Mouse (Mus musculus) gastrocnemius, postnatal 36 days (tissue): Measurements from ENCODE around the gene Ppp1r1b. TPM values are rescaled to one million over a fixed set of nuclear protein-coding genes. Genes with fewer than 3 reads are reported as not detected.

ENCODE experiments used
- DNase-seq, 2 experiments: peaks; one replicate each; pipeline ENCODE4 v3.0.0; 2022
- intact Hi-C: fragments of 180-260 bp; cut with DNase I; formaldehyde crosslinking; loops from one replicate; pipeline ENCODE4 v1.15.1; 2025
- total RNA-seq, 2 experiments: library from RNA; stranded (reverse); gene quantifications; 2 replicates each; pipeline ENCODE4 v1.2.3; 2021

The Ppp1r1b gene
- total RNA-seq, 2 experiments from 2014 or later: not detected

DNA sequence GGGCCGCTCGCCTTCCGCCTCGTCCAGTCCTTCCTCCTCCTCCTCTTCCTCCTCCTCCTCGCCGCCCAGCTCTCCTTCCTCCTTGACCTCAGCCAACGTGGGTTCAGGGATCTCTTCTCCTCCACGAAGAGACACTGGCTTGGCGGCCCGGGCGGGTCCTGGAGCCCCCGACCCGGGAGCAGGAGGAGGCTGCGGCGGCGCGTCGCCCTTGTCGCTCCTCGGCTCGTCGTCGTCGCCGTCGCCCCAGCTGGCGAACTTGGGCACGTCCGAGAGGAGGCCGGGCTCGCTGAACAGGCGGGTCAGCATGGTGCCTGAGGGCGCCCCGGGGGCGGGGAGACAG is 20.2 kb upstream of the Ppp1r1b start:
- DNase-seq: no peak
- intact Hi-C loops: no loop called here

DNA sequence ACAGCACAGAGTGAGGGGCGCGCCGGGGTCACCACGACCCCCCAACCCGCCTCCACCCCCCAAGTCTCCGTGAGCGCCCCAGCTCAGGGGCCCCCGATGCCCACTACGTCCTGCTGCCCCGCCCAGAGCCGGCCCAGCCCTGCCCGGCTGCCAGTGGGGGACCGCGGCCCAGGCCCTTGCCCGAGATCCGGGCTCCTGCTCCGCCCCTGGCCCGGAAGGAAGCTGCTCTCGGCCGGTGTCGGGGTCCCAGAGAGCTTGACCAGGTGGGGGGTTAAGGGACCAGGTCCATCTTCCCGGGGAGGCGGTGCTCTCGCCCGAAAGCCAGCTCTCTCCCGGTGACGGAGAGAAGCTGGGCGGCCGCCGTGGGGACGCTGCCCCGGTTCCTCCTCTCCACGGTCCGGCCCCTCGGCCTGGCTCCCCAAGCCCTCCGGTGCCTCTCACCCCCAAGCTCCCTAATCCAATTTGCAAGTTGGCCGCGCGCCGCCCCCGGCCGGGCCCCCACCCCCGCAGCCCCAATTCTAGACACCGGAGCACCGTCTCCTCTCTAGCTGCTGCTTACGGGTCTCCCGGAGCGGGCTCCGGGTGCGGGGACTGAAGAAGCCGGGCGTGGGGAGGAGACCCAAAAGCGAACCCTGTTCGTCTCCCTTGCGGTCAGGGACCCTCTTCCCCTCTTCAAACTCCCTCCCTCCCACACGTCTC is 19.7 kb upstream of the Ppp1r1b start:
- no peak for DNase-seq
- intact Hi-C loops: no loop called here

DNA sequence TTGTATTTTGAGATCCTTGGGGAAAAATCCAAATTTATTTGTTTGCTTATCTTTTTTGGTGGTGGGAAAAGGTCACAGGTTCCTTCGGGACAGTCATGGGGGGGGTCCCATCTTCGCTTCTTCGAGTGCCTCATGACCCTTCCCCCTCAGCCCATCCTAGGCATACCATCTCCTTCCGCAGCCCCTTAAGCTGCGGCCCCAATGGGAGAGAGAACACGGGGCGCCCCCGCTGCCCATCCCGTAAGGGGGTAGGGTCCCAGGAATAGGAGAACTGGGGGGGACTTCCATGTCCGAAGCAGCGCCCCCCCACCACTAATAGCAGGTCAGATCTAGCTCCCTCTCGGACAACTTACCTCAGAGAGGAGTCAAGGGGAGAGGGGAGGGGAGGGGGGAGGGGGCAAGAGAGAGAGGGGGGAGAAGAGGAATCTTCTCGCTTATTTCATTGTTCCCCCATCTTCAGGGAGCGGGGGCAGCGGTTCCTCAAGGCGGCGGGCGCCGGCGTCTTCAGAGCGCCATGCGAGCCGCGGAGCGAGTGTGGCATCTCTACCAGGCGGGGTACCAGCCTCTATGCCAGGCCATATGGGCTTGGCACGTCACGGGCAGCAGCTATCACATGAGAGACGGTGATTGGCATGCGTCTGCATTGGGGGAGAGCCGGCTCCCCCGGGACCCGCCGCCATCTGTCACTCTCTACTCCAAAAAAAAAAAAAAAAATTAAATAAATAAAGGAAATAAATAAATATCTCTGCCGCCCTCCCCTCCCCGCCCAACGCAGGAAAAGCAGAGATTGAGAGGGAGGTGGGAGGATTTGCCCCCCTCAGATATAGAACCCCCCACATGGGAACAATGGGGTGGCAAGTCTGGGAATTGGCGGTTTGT is 18.9 kb upstream of the Ppp1r1b start, which contains the start of gene Neurod2:
Gene Neurod2, minus strand, starts transcription at position 568 of the 879 bp plus-strand sequence.
- intact Hi-C loops: no loop called here
- DNase-seq: no peak

DNA sequence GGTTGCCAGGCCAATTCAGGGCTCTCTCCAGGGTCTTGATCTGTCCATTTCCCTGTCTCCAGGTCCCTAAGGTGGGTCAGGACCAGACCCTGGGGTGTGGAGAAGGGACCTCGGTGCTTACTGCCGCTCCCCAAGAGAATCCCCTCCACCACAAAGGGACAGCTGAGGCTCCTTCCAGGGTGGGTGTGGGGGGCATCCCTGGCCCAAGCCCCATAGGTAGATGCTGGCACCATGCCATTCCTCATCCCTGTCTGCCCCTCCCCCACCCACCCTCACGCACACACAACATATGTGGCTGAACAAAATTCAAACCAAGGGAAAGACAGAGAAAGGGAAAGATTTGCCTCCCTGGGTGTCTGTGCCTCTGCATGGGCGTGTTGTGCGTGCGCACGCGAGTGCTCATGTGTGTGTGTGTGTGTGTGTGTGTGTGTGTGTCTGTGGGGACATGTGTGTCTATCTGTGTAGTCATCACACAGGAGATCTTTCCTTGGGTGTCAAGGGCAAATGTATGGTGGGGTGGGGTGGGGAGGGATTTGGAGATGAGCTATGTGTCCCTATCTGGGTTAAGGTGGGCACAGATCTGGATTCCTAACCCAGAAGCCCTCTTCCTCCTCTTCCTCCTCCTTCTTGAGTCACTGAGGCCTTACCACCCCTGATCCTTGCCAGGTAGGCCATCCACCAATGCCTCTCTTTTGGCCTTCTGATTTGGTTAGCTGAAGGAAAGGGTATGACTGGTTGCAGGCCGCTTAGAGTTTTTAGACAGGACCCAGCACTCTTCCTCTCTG is 18.1 kb upstream of the Ppp1r1b start:
- DNase-seq: no peak
- intact Hi-C loops: no loop called here

DNA sequence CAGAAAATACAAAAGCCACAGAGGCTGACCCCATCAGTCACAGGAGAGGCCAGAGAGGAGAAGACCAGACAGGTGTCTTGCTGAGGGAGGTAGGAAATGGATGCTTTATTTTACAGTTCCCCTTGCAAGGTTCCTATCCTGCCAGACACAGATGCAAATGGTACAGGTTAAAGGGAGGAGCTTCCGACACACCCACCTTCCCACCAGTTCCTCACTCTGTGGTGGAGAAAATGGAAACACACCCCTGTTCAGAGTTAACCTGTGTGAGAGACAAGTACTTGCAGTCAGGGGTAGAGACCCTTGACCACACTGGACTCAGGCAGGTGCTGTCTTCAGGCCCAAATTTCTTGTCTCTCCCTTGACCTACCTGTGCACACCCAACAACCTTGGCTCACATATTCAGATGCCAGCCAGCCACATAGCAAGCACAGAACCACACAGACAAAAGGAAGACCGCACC is 17.4 kb upstream of the Ppp1r1b start:
- no peak for DNase-seq
- intact Hi-C loops: no loop called here

DNA sequence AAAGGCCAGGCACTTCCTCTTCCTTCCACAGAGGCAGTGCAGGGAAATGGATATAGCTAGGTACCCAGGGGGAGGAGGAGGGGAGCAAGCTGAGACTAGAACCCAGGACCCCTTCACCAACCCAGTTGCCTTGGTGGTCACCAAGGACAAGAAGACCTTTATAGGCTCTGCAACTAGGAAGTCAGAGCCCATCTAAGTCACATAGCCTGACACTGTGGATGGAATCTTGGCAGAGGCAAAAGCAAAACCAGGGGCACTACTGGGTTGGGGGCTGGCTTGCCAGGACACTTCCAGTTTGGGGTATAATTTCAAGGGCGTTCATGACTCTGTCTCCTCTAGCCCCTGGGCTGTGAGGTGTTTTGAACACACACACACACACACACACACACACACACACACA is 16.8 kb upstream of the Ppp1r1b start:
- DNase-seq: no peak
- intact Hi-C loops: no loop called here

DNA sequence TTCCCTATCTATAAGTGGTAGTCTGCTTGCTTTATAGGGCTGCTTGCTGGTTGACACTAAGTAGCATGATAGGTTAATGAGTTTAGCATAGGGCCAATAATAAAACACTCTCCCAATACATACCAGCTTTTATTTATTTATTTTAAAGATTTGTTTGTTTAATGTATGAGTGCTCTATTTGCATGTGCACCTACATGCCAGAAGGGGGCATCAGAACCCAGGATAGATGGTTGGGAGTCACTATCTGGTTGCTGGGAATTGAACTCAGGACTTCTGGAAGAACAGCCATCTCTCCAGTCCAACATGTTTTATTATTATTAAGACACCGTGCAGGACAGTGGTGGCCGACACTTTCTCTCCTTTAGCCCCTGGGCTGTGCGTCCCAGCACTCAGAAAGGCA is 16.0 kb upstream of the Ppp1r1b start:
- intact Hi-C loops: no loop called here
- DNase-seq: no peak

DNA sequence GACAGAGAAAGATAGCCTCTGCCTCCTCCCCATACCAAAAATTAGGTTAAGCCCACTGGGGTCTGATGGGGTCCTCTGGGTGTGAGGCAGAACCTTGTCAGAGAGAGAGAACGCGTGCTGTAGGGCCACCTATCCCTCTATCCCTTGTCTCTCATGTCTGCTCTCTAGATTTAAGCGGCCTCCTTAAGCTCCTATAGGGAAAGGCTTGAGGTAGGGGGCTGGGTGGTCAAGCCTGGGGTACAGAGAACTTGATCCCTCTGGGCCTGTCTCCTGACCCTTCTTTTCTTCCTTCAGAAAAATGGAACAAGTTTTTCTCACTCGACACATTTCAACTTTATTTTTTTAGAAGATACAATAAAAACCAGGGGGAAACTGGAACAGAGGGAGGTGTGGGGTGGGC is 15.4 kb upstream of the Ppp1r1b start:
- no peak for DNase-seq
- intact Hi-C loops: no loop called here

DNA sequence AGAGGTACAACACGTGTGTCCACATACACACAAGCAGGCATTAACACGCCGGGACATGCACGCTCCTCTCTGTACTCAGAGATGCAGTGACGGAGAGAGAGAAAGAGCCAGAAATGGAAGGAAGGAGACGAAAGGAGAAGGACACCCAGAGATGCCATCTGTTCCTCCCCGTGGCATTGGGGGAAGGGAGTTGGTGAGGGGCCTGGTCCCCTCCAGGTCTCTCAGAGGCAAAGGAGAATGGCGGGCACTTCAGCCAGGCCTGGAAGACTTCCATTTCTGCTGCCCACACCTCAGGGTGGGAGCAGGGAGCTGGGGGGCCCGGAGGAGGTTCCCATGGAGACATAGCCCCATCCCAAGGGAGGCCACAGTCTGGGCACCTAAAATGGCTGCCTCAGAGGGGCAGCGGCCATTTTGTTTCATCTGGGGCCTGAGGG is 14.9 kb upstream of the Ppp1r1b start:
- no peak for DNase-seq
- intact Hi-C loops: no loop called here

DNA sequence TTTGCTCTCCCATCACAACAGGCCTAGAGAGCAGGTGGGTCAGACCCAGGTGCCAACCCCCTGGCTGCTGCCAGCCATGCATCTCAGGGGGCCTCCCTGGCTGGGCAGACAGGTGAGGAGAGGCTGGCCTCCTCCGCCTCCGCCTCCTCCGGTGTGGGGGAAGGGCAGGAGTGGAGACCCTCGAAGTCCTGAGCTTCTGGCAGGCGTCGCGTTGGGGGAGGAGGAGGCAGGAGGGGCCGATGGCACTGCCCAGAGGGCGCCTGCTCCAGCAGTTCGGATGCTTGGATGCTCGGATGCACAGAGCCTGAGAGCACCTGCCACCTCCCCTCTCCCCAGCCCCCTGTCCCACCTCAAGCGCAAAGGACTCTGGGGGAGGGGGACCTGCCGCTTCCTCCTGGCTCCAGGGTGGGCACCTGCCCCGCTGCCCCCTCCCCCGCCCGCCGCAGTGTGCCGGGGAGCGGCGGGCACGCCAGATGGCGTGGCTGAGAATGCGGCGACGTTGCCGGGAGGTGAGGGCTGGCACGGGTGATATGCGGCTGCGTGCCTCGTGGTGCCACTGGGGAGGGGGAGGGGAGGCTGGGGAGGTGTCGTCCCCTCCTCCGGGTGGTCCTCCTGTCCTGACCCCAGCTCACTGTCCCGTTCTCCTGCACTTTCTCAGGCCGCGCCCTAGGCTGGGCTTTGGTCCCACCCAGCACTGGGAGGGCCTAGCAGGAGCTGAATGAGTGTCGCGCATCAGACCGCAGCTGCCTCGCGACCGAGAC is 14.0 kb upstream of the Ppp1r1b start:
- DNase-seq: no peak
- intact Hi-C loops: no loop called here

DNA sequence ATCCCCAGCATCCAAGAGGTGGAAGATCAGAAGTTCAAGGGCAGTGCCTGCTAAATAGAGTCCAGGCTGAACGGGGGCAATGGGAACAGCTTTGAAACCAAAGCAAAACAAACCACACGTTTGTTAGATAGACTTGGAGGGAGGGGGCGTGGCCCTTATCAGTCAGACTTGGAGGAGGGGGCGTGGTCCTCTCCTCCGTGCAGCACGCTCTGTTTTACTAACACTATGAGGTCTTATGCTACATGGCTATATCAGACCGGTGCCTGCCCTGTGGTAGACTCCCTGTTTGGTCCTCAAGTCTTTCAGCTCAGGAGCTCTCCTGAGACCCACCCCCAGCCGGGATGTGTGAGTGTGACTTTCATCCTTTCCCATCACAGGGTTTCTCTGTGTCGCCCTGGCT is 13.0 kb upstream of the Ppp1r1b start:
- intact Hi-C loops: no loop called here
- no peak for DNase-seq

DNA sequence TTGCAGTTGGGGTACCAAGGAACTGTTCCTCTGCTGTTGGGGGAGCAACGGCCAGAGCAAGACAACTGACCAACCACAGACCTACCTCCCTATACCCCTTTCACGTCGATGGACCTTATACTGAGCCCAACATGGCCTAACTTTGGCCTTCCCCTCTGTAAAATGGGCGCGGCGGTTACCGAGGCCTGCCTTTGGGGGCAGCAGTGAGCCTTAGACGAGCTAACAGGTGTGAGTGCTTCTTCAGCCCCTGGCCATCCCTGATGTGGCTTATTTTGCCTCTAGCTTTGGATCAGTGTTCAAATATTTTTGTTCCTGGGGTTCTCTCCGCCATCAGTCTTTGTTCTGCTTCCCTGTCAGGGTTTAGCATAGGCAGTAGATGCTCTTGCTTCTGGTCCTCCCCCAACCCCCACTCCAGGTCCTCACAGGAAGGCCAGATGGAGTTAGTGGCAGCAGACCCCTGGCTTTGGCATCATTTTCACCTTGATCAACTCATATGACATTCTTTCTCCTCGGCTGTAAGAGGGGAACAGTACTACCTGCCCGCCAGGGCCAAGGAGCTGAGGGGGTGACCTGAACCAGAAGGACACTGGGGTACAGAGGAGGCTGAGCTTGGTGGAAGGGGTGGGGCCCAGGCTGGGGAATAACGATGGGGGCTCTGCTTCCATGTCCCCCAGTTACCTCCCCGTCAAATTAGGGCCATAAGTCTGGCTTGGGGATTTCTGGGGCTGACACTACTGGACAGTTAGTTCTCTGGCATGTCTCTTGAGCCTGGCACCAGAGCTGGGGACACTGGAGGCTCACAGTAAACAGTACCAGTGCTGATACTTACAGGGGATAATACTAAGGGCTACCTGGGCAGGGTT is 11.7 kb upstream of the Ppp1r1b start:
- DNase-seq: no peak
- intact Hi-C loops: no loop called here

DNA sequence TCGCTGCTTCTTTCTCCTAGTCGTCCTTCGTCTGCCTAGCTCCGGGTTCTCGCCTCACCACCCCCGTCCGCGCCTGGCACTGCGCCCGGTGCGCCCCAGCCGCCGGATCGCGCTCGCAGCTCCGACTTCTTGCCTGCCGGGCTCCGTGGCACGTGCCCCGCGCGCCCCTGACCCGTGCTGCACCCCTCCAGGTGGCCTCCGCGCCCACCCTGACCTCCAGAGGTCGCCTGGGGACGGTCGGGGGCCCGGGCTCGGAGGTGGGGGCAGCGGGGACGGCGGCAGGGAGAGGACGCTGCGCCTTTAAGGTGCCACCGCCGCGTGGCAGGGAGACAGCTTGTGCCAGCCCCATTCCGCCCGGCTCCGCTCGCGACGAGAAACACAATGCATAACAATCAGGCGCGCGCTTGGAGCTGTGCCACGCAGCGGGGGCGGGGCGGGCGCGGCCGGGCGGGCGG is 9.7 kb upstream of the Ppp1r1b start:
- no peak for DNase-seq
- intact Hi-C loops: no loop called here

DNA sequence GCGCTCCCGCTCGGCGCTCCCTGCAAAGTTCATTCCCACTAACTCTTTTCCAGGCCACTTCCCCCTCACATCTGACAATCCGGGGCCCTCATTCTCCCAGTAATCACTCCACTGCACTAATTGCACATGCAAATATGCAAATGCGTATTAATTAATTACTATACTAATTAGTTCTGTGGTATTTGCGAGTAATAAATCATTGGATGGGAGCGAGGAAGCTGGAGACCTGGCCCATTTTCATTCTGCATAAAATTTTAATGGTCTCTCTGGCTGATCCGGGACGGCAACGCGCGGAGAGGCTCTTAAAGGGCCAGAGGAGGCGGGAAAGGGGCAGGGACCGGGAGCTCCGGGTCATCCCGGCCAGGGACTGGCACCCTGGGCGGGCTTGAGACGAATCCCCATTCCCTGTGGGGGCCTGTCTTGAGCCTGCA is 9.1 kb upstream of the Ppp1r1b start:
- DNase-seq: no peak
- intact Hi-C loops: no loop called here

DNA sequence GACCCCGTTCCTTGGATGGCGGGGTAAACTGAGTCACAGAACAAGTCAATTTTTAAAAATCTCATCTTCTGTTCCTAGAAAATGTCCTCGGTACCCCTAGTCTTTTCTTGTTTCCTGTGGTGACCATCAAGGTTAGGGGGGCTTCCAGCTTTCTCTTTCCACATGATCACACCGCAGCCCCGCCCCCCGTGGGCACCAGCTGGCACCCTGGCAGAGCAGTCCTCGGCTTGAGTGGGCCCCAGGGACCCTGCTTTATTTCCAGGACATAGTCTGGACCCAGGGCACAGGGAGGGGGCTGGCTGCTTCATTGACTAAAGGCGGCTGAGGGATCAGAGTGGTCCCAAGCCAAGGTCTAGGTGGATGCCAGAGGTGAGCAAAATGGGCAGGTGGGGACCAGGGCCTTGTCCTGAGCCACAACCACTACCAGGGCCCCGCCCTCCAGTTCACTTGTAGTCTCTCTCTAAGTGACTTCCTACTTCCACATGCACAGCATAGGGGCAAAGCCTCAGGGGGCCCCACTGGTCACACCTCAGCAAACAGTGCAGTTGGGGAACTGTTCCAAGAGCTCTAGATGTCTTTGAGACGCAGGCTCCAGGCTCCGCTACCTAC is 8.4 kb upstream of the Ppp1r1b start:
- no peak for DNase-seq
- intact Hi-C loops: loop anchor here (5.0 kb wide), 1 partner anchor 72 kb away; no protein-coding TSS in a partner anchor

DNA sequence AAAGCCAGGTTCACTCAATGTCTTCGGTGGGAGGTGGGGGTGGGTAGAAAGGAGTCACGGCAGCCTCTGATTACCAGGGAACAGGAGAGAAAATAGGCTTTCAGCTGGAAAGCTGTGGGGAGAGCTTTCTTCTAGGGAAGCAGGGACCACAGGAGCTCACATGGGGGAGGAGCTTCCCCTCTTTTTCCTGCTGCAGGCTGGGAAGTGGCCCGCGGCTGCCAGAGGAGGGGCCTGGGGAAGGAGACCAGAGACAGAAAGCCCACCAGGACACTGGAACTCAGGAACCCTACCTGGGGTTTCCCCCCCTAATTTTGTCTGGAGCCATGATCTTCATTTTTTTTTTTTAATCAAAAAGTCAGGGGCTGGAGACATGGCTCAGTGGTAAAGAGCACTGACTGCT is 7.6 kb upstream of the Ppp1r1b start:
- intact Hi-C loops: loop anchor here (5.0 kb wide), 1 partner anchor 73 kb away; no protein-coding TSS in a partner anchor

DNA sequence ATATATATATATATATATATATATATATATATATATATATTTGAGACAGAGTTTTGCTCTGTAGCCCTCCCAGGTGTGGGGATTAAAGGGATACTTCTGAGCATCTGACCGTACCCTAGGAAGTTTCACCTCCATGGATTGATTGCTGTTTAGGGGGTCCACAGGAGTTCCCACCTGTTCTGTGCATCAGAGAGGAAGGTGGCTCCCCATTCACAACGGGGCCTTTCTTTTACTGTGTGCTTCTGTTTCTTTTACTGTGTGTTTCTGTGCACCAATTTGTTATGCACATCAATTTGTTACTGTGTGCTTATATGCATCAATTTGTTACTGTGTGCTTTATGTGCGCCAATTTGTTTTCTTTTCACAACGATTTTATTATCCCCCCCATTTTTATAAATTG is 7.0 kb upstream of the Ppp1r1b start:
- intact Hi-C loops: loop anchor here (5.0 kb wide), 1 partner anchor 74 kb away; no protein-coding TSS in a partner anchor

More for the DNA sequence above, 7.6 kb upstream of the Ppp1r1b start:
- no peak for DNase-seq

More for the DNA sequence above, 7.0 kb upstream of the Ppp1r1b start:
- DNase-seq: no peak
